Mouse (Mus musculus): ENCODE data around the gene Tmem42.

The Tmem42 gene

DNA sequence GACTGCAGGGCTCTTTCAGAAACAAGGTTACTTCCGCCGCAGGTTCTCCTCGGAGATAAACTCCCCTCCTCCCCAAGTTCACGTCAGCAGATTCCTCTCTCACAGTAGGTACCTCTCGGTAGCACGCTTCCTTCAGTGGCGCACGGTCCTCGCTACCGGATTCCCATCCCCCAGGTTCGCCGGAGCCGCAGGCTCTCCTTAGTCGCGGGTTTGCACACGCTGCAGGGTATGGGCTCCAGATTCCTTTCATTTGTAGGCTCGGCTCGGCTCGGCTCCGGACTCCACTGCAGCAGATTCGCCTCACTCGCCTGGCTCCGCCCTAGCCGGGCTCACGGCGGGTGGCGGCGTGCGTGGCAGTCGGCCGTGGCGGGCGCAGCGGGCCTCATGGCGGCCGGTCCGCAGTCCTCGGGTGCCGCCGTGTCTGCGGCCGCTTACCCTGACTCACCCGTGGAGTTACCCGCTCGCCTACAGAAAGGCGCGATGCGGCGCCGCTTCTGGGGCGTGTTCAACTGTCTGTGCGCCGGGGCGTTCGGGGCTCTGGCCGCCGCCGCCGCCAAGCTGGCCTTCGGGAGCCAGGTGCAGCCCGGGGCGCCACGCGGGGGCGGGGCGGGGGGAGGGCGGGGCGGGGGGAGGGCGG is at the start of gene Tmem42:
TSS of gene Tmem42 (plus strand) at position 332 of the 637 bp plus-strand sequence.
- peak; percentile 76 for DNase-seq (ENCODE audit: low read depth, low spot score)

DNA sequence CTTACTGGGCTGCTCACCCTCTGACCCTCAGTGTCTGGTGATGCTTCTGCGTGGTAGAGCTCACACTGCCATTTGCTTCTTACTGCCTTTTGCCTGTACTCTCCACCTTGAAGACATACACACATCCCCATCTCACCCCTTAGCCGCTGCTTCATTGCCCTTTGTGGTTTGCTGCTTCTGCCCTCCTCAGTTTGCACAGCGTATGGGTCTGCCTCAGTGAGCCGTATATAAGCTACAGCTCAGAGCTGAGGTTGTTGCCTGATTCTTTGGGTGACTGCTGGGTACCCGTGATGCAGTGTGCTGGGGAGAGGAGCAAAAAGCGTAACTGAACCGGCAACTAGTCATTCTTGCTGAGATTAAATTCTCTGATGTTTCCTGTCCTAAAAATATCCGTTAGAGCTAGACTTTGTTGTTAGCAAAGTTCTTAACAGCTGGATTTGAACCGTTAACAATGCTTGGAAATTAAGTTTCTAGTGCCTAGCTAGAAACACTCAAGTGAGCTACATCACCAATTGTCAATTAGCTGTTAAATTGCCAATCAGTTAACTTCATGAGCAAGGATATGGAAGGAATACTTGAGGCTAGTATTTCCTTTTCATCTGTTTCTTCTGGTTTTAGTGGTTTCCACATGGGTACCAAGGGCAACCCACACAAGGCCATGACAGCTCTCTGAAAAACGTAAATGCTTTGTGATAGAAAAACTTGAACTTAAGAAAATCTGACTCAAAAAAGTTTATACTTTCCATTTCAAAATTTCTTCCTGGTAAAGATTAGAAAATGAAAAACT is 22.5 kb upstream of the Tmem42 start:
- no peak for DNase-seq (ENCODE audit: low read depth, low spot score)

DNA sequence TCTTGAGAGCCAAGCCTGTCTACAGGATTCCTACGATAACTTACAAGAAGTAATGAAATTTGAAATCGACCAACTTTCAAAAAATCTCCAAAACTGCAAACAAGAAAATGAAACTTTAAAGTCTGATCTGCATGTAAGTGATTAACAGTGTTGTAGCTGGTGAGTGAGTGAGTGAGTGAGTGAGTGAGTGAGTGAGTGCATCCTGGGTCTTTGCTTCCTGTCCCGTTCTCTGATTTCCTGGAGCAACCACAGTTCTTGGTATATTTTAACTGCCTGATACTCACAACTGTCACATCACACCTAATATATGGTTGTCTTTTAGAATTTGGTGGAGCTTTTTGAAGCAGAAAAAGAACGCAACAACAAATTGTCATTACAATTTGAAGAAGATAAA is 21.9 kb upstream of the Tmem42 start:
- no peak for DNase-seq (ENCODE audit: low read depth, low spot score)

DNA sequence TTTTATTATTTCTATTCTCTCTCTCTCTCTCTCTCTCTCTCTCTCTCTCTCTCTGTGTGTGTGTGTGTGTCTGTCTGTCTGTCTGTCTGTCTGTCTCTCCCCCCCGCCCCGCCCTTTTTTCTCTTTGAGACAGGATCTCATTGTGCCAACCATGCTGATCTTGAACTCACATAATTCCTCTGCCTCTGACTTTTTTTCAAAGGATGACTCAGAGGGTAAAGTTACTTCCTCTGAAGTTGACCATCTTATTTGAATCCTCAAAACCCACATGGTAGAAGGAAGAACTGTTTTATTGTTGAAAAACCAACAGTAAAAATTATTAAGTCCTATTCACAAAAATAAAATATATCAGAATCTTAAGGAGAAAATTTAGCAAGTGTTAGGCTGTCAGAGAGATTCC is 16.4 kb upstream of the Tmem42 start:
- DNase-seq (ENCODE audit: low read depth, low spot score) = no peak

DNA sequence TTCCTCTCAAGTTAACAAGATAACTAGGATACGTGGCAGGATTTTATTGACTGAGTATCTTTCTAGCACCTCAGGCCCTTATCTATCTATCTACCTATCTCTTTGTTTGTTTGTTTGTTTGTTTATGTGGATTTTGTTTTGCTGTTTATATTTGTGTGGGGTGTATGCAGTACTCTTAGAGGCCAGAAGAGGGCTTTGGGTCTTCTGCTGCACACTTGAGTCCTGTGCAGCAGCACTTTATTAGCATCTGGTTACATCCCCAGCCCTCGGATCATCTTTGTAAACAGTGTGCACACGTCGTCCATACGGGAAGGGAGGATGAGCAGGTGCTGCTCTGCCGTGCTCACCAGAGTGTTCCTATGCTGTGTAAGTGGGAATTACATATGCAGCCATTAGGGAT is 15.1 kb upstream of the Tmem42 start:
- peak; percentile 13 for DNase-seq (ENCODE audit: low read depth, low spot score)

DNA sequence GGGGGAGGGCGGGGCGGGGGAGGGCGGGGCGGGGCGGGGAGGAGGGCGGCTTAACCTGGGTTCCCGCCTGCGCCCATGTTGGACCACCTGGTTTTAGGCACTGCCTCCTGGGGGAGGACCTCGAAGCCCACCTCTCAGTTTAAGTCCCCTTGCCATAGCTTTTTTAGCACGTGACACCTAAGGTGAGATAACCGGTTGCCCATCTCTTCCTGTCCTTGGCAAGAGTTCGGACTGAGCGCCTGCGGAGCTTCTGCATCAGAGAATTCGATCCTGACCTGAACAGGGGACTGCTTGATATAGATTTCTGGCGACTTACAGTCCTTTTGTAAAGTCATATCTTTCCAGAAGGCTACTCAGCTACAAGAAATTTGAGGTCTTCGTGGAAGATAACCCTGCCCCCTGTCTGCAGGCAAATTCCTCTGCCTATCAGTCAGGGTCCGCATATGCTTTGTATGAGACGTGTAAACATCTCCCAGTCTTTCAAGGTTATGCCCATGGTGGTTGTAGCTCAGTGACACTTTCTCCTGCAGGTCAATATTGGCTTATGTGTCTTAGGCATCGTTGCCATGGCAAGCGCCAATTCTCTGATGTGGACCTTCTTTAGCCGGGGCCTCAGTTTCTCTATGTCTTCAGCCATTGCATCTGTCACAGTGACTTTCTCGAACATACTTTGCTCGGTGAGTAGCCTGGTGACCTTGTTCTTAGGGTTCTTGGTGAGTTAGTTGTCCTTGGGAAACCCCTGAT is 682 bp downstream of the Tmem42 start:
- DNase-seq (ENCODE audit: low read depth, low spot score) = no peak

DNA sequence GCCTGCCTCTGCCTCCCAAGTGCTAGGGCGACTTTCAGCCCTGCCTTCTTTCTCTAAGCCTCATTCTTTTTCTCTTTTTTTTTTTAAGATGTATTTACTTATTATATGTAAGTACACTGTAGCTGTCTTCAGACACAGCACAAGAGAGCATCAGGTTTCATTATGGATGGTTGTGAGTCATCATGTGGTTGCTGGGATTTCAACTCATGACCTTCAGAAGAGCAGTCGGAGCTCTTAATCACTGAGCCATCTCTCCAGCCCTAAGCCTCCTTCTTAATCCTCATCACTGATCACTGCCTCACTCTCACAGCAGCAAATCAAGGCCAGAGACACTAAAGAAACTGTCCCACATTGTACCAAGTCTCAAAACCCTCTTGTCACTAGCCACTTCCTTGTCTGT is 3.1 kb downstream of the Tmem42 start:
- DNase-seq (ENCODE audit: low read depth, low spot score) = no peak

DNA sequence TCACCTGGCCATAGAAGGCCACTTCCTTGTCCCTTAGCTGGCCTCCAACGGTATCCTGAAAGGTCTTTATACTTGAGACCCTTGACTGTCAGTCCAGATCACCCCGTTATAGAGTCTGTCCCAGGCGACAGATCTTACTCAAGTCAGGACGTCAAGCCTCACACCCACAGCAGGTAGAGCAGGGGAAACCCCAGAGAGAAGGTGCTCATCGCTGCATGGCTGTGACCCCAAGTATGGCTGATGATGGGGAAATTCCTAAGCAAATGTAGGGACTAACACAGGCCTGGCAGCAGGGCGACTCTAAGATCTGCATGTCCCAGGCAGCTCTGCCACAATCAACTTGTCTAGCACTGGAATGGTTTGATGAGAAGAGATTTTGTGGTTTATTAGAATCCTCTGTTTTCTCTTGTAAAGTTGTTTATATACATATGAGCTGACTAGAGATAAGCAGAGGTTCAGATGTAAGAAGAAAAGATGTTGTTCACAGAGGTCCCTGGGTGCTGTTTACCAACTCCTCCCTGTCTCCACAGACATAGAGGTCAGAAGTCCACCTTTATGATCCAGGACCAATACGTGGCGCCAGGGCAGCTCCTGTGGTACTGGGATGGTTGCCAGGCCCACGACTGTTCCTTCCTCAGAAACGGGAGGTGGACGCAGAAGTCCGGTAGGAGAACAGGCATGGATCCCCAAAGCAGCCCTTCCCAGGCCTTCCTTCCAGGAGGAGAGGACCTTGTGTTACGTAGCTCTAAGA is 10.5 kb downstream of the Tmem42 start:
- DNase-seq (ENCODE audit: low read depth, low spot score) = no peak

DNA sequence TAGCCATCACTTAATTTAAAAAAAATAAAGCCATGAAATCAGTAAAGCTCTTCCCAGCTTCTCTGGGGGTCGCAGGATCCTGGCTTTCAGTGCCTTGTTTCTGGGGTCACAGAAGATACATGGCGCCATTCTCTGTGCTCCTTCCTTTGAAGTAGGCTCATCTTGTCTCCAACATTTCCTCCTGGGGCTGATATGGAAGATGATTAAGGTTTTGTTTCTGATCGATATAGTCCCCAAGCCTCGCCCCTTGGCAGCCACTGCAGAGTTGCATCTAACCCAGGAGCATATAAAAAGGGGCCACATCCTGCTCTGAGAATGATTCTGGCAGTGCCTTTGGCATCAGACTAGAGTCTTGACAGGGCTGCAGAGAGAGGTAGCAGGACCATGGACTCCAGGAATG is 13.3 kb downstream of the Tmem42 start, which contains the start of gene Tgm4:
TSS of gene Tgm4 (plus strand) at position 301 of the 400 bp plus-strand sequence.
- no peak for DNase-seq (ENCODE audit: low read depth, low spot score)

DNA sequence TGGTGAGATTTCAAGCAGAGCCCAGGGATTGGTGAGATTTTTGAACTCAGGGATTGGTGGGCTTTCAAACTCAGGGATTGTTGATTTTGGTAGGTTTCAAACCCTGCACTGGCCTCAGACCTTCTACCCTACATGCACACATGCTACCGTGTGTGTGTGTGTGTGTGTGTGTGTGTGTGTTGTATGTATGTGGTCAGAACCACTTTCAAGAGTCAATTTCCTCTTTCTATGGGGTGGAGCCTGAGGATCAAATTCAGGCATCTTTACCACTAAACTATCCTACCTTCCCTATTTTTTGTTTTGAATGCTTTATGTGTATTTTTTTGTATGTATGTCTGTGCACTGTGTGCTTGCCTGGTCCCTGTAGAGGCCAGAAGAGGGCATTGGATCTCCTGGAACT is 26.5 kb downstream of the Tmem42 start:
- no peak for DNase-seq (ENCODE audit: low read depth, low spot score)

DNA sequence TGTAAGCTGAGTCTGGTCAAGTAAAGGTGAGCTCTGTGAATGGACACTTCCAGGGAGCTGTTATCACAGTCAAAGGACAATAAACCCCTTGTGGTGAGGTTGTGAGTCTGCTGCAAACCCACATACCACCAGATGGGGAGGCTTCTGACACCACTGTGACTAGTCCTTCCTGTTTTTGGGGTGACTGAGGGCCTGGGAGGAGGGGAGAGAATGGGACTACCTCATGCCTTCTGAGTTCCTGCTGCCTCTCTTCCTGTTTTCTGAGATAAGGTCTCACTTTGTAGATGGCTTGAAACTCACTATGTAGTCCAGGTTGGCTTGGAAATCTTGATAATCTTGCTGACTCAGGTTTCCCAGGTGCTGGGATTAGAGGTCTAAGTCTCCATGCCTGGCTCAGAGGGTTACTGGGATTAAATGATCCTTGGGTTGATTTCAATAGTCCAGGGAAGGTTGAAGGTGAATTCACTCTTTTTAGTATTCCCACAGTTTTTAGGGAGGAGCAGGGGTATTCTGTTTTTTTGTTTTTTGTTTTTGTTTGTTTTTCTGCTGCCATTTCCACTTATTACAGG is 37.7 kb downstream of the Tmem42 start:
- DNase-seq (ENCODE audit: low read depth, low spot score) = no peak

DNA sequence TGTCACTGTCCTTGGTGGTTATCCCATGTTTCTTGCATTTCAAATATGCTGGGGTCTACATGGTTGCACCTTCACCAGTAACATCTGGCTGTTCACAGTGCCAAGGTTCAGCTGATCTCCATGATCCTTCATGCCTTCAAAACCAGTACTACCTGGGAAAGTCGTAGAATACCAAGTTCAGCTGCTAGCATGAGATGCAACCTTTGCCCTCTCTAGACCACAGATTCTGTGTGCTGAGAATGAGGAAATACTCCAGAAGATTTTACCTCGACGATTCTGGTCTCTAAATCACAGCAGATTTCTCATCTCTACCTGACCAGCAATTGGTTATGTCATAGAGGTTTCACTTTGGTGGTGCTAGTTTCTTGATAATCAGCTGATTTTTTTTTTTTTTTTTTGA is 39.0 kb downstream of the Tmem42 start:
- no peak for DNase-seq (ENCODE audit: low read depth, low spot score)
